Mouse (Mus musculus) heart, adult 2 months (tissue): ENCODE results near the gene Mob3c. TPM values are rescaled to one million over a fixed set of nuclear protein-coding genes. Genes with fewer than 3 reads are reported as not detected.

Experiments
- DNase-seq, 2 experiments: peaks; one replicate each; pipeline ENCODE4 v3.0.0; 2021
- H3K27ac ChIP-seq: fragments of 200-600 bp; 2 replicates; pipeline ENCODE4 v1.8.1; 2022
- H3K27me3 ChIP-seq: fragments of 200-500 bp; 2 replicates; pipeline ENCODE4 v1.6.1; 2012; ENCODE audit warnings: mild to moderate bottlenecking, low read length, inconsistent platforms, mixed read lengths; ENCODE audit not compliant: control insufficient read depth, insufficient read depth
- H3K36me3 ChIP-seq: fragments of 200-500 bp; 2 replicates; pipeline ENCODE4 v1.6.1; 2012; ENCODE audit warnings: low read length, inconsistent platforms; ENCODE audit not compliant: control insufficient read depth, insufficient read depth
- H3K4me1 ChIP-seq: fragments of 200-500 bp; 2 replicates; pipeline ENCODE4 v1.6.1; 2011; ENCODE audit warnings: low read length; ENCODE audit not compliant: control insufficient read depth, insufficient read depth
- H3K4me3 ChIP-seq: fragments of 200-600 bp; 2 replicates; pipeline ENCODE4 v1.8.1; 2022
- H3K79me2 ChIP-seq: fragments of 200-500 bp; replicated peaks from 2 replicates; pipeline ENCODE4 v1.6.1; 2012; ENCODE audit warnings: mild to moderate bottlenecking, inconsistent platforms, low read length, moderate library complexity, mixed read lengths; ENCODE audit not compliant: control insufficient read depth, insufficient read depth
- H3K9ac ChIP-seq: fragments of 200-500 bp; 2 replicates; pipeline ENCODE4 v1.6.1; 2012; ENCODE audit warnings: low read depth, mild to moderate bottlenecking, control low read depth, inconsistent platforms, low read length, mixed read lengths
- CTCF ChIP-seq: fragments of 200-600 bp; IDR thresholded peaks from 2 replicates; pipeline ENCODE4 v1.8.1; 2022; ENCODE audit warnings: antibody characterized with exemption, mild to moderate bottlenecking, moderate library complexity
- EP300 ChIP-seq: fragments of 200-500 bp; IDR thresholded peaks from 2 replicates; pipeline ENCODE4 v1.6.1; 2011; ENCODE audit warnings: low read depth, low read length, control low read depth; ENCODE audit not compliant: insufficient read depth
- POLR2A ChIP-seq: fragments of 200-500 bp; IDR thresholded peaks from 2 replicates; pipeline ENCODE4 v1.6.1; 2011; ENCODE audit warnings: mild to moderate bottlenecking, low read depth, low read length, control low read depth; ENCODE audit not compliant: insufficient read depth
- whole genome bisulfite sequencing: fragments of 180-500 bp; shearing (Covaris S2); methylation state at CpG from one replicate; pipeline ENCODE4 v1.1.7; 2018; 5-methylcytosine and 5-hydroxymethylcytosine counted together
- intact Hi-C: fragments of 180-260 bp; cut with DNase I; formaldehyde crosslinking; loops from one replicate; pipeline ENCODE4 v1.15.1; 2025
- polyA plus RNA-seq: library from polyadenylated mRNA; depleted of rRNA; stranded (reverse); fragments of >200 nt; gene quantifications from 2 replicates; pipeline ENCODE4 v1.2.3, GENCODE M21; 2012
- total RNA-seq, 2 experiments: library from RNA; stranded (reverse); gene quantifications; 2 replicates each; pipeline ENCODE4 v1.2.3; 2021

Mob3c gene
- total and polyA plus RNA-seq, 3 experiments = 3.2 to 9.3 (median 4.3) TPM

DNA sequence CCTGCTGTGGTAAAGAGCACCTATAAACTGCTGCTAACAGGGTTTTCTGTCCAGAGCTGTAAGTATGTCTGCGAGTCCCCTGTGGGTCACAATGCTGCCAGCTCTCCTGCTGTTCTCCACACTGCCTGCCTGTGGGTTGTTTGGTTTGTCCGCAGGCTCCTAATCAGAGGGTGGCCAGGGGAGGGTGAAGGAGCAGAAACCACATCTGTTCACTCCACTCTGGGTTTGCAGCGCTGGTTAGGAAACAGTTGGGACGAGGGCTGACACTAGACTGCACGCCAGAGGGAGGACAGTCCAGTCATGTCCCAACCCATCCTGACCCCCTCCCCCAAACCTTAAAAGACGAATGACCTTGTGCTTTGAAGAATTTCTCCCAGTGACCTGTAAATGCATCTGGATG lies 27.2 kb downstream of the Mob3c start:
- DNase-seq = no peak
- H3K4me1 ChIP-seq = peaks cover 6% of the 10 kb centered on the region
- no peak overlapping the region for H3K9ac ChIP-seq
- intact Hi-C loops = no loop called here
- peaks cover 5% of the 10 kb centered on the region for H3K36me3 ChIP-seq
- WGBS = 88% methylated on average over 6 of the region's 6 CpGs
- no peak overlapping the region for H3K4me3 ChIP-seq
- no peak for TF ChIP-seq EP300
- no peak for TF ChIP-seq POLR2A
- no peak for TF ChIP-seq CTCF
- no peaks in the 10 kb centered on the region for H3K27me3 ChIP-seq
- H3K79me2 ChIP-seq = no peaks in the 10 kb centered on the region
- no peak overlapping the region for H3K27ac ChIP-seq

DNA sequence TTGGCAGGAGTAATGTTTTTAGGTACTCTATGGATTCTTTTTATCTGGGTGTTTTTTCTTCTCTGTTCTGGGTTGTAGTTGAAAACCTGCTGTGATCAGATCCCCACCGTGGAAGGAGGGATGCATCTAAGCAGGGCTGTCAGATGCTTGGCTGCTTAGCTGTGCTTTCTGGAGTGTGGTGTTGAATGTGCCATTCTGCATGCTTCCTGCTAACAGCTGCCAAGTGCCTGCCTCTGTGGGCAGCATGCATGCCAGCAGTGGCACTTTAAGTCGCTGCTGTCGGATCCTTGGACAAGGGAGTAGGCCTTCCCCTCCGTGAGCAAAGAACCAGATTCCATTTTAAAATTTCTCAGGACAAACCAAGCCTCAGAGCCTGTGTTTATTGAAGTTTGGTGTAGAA lies 27.7 kb downstream of the Mob3c start:
- whole genome bisulfite sequencing = 64% methylated on average over 4 of the region's 4 CpGs
- H3K4me3 ChIP-seq = no peak overlapping the region
- H3K27ac ChIP-seq = no peak overlapping the region
- DNase-seq = no peak
- H3K79me2 ChIP-seq = no peaks in the 10 kb centered on the region
- H3K4me1 ChIP-seq = peaks cover 6% of the 10 kb centered on the region
- H3K27me3 ChIP-seq = no peaks in the 10 kb centered on the region
- intact Hi-C loops = no loop called here
- TF ChIP-seq POLR2A (no peak), EP300 (no peak), CTCF (no peak)
- H3K36me3 ChIP-seq = peaks cover 3% of the 10 kb centered on the region
- H3K9ac ChIP-seq = no peak overlapping the region

DNA sequence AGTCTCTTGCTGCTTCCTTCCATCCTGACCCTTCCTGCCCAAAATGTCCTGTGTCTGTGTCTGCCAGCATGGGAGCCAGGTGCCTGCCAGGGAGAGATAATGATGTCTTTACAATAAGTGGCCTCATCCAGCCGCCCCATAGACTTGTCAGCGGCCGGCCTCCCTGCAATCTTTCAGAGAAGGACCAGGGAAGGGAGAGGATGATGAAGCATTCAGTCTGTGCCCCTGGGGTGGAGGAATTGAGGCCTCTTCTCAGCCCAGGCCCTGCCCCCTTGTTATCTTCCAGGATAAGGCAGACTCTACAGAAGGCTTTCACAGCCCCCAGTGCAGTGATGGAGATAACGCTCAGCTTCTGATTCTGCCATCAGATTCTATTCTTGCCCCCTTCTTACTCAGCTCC lies 28.4 kb downstream of the Mob3c start:
- no peaks in the 10 kb centered on the region for H3K27me3 ChIP-seq
- H3K9ac ChIP-seq = no peak overlapping the region
- H3K4me3 ChIP-seq = no peak overlapping the region
- no peaks in the 10 kb centered on the region; the same call in 1 of the 2 replicates for H3K36me3 ChIP-seq
- WGBS = 76% methylated on average over 4 of the region's 4 CpGs
- DNase-seq = no peak
- TF ChIP-seq EP300 (no peak), POLR2A (no peak), CTCF (no peak)
- intact Hi-C loops = no loop called here
- H3K27ac ChIP-seq = no peak overlapping the region
- peaks cover 4% of the 10 kb centered on the region for H3K4me1 ChIP-seq
- H3K79me2 ChIP-seq = no peaks in the 10 kb centered on the region

DNA sequence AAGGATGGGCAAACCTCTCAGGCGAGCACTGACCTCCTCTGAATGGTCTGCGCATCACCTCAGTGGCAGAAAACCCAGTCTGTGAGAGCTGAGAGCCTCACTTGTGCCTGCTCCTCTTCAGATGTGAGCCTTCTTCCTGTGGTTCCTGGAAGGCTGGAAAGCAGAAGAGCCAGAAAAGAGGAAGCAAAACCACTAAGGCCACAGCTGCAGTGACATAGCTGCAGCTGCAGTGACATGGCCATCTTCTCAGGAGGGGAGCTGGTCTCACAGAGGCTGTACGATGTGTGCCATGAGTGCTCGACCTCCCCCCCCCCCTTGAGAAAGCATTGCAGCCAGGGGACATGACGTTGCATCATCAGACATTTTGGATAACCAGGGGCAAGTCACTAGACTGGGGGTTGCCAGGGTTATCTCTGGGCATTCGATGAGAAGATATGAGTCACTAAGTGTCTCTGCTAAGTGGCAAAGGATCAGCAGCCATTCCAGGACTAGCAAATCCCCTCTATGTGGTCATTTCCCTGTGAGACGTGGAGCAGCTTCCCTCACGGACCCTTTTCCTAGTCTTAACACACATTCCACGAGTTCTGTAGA lies 29.5 kb downstream of the Mob3c start:
- 72% methylated on average over 9 of the region's 9 CpGs for WGBS
- Histone ChIP-seq H3K27me3 (no peaks in the 10 kb centered on the region), H3K4me3 (no peak overlapping the region), H3K79me2 (no peaks in the 10 kb centered on the region), H3K27ac (no peak overlapping the region), H3K36me3 (no peaks in the 10 kb centered on the region; the same call in 1 of the 2 replicates), H3K9ac (no peak overlapping the region), H3K4me1 (no peaks in the 10 kb centered on the region)
- intact Hi-C loops = no loop called here
- peak in 1 of 2 experiments; percentile 34 for DNase-seq
- TF ChIP-seq CTCF (no peak), POLR2A (no peak), EP300 (no peak)

DNA sequence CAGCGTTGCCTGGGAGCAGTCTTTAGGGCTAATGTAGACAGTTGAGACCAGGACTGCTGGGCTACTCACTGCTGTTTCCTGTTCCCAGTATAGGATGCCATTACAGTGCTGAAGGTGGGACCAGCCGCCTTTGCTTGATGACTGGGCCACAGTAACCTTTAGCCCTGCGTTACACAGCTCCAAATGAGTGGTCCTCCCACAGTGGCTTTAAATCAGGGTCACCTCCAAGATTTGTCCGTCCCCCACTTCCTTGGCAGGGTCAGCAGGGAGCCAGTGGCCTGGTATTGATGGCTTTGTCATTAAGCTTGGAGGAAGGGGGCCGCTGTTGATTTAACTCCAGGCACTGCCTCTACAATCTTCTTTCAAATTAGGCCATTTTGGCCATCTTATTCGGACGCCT lies 35.5 kb downstream of the Mob3c start:
- Histone ChIP-seq H3K9ac (no peak overlapping the region), H3K27me3 (no peaks in the 10 kb centered on the region), H3K4me3 (no peak overlapping the region), H3K27ac (no peak overlapping the region), H3K36me3 (no peaks in the 10 kb centered on the region), H3K4me1 (no peaks in the 10 kb centered on the region), H3K79me2 (no peaks in the 10 kb centered on the region)
- TF ChIP-seq POLR2A = no peak
- no peak for TF ChIP-seq EP300
- no peak for TF ChIP-seq CTCF
- intact Hi-C loops = no loop called here
- DNase-seq = no peak
- WGBS = 87% methylated on average over 7 of the region's 7 CpGs

DNA sequence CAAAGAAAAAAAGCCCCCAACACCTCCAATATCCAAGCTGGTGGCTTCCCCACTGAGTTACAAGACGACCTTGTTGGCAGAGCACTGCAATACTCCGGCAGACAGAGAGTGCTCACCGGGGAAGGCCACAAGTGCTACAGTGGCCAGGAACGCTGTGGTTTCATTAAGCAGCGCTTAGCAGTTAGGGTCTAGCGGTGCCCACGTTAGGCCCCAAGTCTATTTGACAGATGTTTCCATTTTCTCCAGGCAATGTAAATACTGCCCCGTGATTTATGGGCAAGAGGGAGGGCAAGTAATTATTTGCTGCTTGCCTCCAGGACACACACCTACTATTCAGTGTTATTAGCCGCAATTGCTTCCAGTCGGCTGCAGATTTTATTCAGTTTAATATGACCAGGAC lies 36.0 kb downstream of the Mob3c start:
- no peak for DNase-seq
- Histone ChIP-seq H3K4me1 (no peaks in the 10 kb centered on the region), H3K27ac (no peak overlapping the region), H3K27me3 (no peaks in the 10 kb centered on the region), H3K36me3 (no peaks in the 10 kb centered on the region), H3K9ac (no peak overlapping the region), H3K4me3 (no peak overlapping the region), H3K79me2 (no peaks in the 10 kb centered on the region)
- WGBS = 85% methylated on average over 10 of the region's 10 CpGs
- intact Hi-C loops = no loop called here
- no peak for TF ChIP-seq CTCF
